Mouse (Mus musculus) lung, postnatal 14 days (tissue): ENCODE results near the gene Dnah1.

Experiments
- DNase-seq: peaks from one replicate; pipeline ENCODE4 v3.0.0; 2021

Gene Dnah1

DNA sequence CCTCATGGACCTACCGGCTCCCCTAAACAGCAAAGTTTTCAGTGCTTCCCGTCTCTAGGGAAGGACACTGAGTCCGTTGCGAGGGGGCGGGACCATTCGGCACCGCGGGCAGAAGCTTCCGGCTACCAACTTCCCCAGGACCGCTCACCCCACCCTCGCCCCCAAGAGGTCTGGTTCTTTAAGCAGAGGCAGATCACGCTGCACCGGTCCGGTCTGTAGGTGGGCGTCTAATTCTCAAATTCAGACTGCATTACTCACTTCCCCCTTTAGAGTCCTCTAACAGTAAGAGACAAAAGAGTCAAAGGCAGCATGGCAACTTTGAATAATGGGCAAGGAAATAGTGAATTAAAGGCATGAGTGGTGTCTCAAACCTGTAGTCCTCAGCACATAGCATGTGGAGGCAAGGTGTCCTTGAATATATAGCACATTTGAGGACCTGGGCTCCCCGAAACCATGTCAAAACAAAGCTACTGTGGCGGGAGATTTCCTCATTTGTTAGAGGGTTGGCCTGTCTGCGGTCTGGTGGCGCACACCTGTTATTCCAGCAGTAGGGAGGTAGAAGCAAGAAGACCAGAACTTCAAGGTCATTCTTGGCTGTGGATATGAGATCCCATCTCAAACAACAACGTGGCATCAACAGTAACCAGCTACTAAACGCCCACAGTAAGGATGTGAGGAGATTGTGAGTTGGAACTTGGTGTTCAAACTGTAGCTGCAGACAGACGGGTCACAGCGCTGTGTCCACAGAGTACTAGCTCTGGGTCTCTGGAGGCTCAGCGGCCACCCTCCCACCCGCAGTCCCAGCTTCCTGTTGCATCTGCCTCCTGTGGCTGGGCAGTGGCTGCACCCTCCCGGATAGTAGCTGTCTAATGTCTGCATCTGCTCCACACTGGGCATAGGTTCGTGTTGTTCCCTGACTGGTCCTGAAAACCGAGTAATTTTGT lies at the start of gene Dnah1:
Dnah1 (minus strand) TSS at position 48 of the 944 bp plus-strand sequence.
- peak; percentile 61 for DNase-seq

DNA sequence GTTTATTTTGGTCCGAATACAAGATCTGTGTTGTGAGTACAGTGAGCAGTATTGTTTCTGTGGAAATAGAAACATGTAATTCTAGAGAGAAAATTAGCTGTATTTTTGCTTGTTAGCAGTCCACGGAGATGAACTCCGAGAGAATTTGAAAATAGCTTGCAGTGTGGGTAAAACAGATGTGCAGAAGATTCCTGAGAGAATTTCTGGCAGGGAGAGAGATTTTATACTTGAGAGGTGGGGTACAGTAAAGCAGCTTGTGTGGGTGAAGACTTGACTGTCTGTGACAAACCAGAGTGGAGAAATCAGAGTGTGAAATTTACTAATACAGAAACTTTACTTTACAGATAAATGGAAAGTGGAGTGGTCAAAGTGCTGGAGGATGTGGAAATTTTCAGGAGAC lies 45.7 kb upstream of the Dnah1 start:
- DNase-seq = no peak

DNA sequence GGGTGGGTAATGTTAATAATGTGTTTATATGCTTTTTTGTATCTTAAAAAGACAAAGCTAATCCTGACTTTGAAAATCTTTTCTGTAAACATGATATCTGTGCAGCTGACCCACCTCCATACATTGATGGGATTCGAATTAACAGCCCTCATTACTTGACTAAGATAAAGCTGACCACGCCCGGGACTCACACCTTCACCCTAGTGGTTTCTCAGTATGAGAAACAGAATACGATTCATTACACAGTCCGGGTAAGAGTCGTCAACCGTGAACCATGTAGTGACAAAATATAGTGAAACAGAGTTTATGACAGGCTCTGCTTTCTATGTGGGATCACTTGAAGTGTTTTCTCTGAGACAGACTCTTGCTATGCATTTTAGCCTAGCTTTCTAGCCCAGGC lies 44.3 kb upstream of the Dnah1 start:
- DNase-seq = no peak

DNA sequence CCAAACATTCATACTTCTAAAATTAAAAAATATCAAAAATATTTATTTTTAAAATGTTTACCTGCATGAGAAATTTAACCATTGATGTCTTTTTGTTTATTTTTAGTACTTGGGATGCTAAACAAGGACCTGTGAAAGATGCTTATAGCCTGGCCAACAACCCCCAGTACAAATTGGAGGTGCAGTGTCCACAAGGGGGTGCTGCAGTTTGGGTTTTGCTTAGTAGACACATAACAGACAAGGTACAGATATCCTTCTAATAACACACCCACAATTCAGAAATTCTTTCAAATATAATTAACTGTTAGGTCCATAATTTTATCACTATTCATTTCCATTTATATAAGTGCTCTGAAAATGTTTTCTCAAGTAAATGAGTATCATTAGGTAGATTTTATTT lies 41.7 kb upstream of the Dnah1 start:
- peak; percentile 82 for DNase-seq

DNA sequence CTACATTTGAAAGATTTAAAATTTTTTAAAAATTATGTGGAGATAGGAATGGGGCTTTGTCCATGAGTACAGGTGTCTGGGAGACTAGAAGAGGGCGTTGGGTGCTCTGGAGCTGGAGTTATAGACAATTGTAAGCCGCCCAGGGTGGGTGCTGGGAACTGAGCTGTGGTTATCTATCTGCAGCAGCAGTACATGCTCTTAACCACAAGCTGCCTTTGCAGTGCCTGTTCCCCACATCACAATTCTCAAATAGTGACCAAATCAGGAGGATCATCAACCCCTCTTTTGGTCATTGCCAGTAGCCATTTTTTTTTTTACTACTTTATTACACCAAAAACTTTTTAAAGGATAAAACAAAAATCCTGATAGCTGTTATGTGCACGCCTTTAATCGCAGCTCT lies 40.9 kb upstream of the Dnah1 start:
- no peak for DNase-seq

DNA sequence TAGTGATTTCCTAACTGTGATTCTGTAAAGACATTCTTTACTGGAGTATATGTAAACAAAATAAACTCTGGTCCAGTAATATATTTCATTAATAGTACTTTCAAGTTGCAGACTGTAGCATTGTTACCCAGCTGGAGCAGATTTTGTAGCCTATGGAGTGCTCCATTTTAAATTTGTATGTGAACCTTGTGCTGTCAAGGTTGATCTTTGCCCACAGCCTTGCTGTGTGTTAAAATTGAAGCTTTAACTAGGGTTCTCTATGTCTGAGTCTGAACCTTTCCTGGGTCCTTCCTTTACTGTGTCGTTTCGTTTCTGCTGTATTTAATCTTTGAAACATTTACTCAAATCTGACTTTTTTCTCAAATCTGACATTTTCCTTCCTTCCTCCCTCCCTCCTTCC lies 38.5 kb upstream of the Dnah1 start:
- no peak for DNase-seq

DNA sequence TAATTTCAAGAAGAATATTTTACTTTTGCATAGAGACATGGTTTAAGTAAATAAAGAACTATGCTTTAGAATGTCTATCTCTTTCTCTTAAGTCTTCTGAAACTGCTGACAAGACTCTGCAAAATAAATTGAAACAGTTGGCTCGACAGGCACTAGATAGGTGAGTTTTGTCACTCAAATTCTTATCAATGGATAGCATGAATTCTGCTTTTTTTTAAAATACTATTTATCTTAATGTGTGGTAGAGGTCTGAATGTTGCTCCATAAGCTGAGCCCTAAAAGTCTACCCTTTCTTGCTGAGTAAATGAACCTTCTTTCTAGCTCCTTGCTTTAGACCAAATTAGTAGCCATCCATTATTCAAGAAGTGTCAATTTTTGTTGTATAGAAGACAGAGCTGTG lies 21.7 kb upstream of the Dnah1 start:
- no peak for DNase-seq

DNA sequence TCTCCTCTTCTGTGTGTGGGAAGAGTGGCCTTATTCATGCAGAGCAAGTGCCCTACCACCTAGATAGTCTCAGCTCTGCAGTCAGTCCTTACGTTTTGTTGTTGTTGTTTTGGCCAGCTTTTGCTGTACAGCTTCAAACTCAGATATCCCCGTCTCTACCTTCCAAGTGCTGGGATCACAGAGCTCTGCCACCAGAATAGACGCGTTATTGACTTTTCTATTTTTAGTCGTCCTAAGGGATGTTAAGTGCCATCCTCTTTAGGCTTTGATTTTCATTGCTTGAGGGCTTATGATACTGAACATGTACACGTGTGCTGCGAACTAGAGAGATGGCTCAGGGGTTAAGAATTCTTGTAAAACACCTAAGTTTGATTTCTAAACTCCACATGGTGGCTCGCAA lies 19.5 kb upstream of the Dnah1 start:
- DNase-seq = no peak

DNA sequence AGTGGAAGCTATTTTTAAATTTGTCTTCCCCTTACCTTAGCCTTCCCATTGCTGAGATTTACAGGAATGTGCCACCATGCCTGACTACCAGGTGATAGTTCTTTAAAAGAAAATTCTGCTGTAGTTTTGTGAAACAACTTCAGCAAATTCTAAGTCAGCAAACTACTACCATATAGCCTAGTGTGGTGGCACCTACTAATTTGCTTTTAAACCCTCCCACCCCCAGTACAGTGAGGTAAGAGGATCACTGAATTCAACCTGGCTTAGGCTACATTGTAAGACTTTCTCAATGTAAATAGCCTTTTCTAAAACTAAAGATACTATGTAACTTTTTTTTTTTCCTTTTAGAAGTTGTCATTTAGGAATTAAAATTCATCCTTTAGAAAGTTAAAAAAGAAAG lies 14.3 kb upstream of the Dnah1 start:
- DNase-seq = no peak

DNA sequence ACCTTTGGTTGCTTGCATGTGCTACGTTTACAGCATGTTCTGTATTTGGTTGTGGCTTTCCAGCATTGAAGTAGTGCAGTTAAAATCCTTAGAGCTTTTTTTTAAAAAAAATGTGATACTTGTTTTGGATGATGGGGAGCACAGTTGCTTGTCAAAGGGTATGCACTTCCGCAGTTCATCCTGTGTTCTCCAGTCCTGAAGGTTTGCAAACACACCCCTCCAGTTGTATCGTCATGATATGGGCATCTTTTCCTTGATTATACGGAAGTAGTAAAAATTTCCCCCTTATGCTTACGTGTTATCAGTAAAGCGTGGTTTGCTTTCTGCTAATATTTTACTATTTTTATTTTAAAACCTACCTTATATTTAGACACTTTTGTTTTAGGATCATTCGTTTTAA lies 13.7 kb upstream of the Dnah1 start:
- no peak for DNase-seq

DNA sequence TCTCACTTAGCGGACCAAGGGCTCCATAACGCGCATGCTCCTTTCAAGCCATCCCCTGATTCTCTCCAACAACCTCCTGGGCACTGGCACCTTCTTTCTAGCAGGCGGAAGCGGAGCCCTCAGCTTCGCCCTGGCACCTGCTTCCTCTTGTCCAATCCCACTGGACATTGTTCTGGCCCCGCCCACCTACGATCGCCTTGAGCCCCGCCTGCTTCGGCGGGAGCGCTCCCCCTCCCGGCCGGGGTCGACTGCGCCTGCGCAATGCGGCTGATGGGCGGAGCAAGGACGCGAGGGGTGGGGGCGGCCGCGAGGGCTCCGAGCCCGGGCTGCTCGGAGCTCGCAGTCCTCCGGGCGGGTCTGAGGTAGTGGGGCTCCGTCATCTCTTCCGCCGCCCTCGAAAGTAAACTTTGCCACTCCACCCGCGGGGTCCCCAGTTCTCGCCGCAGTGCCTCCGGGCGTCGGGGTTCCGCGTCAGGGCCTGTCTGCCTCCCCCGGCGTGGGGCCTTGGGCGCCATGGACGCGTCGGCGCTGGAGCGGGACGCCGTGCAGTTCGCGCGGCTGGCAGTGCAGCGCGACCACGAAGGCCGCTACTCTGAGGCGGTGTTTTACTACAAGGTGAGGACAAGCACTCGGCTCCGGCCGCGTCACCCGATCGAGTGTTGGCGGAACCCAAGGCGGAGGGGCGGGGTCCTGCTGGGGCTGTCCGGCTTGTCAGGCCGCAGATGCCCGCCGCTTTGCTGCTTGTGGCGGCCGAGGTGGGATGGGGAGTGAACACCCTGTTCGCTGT lies 12.9 kb upstream of the Dnah1 start, which contains the start of gene Capn7:
Capn7 (plus strand) TSS at position 270 of the 787 bp plus-strand sequence.
- peak; percentile 100 for DNase-seq

DNA sequence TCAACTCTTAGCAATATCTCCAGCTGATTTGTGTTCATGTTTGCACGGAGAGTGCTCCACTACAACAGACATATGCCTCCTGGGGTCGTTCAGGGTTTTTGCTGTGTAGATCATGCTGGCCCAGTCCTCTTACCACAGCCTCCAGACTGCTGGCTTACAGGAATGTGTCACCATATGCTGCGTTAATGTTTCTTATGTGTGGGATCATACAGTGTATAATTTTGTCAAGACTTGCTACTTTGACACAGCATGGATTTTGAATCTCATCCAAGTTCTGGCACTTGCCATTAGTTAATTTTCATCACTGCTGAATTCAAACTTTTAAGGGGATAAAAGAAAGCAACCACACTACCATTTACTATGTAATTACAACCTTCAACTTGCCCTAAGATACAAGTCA lies 12.1 kb upstream of the Dnah1 start:
- DNase-seq = no peak

DNA sequence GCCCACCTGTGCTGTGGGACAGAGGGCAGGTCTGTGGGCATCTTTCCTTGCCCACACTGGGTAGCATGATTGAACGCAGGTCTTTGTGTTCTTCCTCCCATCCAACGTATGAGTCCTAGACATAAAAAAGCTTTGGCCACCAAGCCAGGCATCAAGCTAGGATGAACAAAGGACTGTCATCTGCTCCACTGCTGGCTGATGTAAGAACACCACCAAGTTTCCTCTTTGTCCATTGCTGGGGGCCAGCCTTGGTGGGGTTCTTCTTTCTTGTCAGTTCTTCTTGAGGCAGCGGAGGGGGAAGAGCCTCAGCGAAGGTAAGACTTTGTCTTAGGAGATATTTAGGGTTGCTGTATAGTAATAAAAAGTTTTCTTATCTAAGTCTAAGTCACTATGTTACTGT lies 7.3 kb upstream of the Dnah1 start:
- DNase-seq = no peak

DNA sequence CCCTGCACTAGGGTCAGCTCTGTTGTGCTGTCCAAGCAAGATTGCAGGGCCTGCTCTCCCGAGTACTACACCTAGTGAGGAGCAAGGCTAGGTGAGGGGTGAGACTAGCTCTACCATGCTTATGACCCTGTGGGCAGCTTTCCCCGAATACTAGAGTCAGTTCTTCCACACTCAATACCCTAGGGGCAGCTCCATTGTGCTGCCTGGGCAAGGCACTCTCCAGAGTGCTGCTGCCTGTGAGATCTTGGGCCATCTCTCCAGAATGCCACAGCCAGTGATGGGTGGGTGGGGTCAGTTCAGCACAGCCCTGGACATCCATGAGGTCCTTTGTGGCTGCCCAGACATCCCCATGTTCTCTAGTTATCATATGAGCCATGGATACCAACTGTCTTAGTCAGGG lies 6.0 kb upstream of the Dnah1 start:
- no peak for DNase-seq

DNA sequence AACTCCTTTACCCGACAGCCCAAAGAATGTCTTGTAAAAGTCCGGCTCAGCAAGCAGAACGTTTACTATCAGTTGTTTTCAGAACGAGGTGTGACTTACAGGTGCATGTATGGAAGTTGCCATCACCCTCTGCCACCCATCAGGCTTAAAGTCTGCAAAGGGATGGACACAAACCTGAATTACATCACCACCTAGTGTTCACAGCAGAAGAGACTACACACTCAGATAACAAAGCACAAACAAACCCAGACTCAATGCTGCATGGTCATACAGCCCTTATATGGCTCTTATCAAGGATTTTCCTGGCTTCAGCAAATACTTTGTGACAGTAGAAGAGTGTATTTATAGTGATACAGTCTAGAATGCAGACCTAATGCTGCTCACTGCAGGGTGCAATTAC lies 4.0 kb upstream of the Dnah1 start:
- no peak for DNase-seq

DNA sequence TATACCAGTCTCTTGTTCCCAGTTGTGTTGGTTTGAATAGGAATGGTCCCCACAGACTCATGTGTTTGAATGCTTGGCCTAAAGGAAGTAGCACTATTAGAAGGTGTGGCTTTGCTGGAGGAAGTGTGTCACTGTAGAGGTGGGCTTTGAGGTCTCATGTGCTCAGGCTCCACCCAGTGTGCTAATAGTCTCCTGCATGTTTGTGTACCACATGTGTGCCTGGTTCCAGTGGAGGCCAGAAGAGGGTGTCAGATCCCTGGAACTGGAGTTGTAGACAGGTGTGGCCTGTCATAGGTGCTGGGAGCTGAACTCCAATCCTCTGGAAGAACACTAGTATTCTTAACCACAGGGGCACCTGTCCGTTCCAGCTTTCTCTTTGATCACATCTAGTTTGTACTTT lies 3.5 kb upstream of the Dnah1 start:
- no peak for DNase-seq

DNA sequence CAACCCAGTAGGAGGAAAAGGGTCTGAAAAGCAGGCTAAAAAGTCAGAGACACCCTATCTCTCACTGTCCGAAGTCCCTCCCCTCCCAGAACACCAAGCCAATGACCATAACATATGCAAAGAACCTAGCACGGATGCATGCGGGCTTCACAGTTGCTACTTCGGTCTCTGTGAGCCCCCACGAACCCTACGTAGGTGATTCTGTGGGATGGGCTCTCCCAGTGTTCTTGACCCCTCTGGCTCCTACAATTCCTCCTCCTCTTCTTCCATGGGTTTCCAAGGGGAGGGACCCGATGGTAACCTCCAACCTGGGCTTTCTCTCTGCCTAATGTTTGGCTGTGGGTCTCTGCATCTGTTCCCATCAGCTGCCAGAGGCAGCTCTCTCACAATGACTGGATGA lies 3.1 kb upstream of the Dnah1 start:
- no peak for DNase-seq

DNA sequence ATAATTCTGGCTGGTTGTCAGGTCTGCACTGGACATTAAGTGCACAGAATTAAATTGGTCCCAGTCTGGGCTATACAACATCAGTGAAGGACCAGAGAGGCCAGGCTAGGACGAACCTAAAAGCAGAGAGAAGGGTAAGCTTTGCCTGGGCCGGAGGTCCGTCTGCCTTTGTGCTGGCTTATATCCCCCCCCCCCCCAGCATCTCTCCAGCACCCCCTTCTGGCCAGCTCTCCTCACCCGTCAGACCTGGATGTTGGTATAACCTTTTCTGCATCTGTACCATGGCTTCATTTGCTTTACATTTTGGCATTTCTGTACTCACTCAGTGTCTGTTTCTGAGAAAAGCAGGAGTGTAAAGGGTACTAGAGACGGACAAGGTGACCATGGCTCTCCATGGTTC lies 1.9 kb upstream of the Dnah1 start:
- DNase-seq = no peak

DNA sequence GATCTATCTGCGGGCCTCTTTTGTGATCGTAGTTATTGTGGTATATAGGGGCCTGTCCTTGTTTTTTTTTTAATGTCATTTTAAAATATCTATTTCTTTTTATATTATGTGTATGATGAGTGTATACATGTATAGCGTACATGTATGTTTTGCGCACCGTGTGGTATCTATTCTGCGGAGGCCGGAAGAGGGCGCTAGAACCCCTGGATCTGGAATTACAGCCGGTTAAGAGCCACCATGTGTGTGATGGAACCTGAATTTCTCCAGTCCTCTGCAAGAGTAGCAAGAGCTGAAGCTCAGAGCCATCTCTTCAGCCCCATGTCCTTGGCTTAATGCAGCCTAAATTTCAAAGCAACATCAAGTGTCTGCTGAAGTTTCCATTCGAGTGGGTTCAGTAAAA lies 1.2 kb upstream of the Dnah1 start:
- DNase-seq = no peak

DNA sequence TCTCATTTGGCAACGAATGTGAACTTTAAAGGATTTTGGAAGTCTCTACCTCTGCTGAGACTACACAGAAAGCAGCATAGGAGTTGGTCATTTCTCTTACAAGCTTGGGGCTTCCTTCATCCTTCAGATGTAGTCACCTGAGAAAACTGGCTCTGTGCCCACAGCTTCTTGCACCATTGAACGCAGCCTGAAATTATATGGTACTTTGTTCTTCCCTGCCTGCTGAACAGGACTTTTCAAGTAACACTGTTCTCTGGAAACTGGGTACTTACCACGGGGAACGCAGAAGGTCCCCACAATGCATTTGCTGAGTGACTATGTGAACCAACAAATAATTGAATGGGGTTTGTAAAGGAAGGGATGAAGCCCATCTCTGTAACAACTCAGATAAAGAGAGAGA lies 507 bp downstream of the Dnah1 start:
- no peak for DNase-seq

DNA sequence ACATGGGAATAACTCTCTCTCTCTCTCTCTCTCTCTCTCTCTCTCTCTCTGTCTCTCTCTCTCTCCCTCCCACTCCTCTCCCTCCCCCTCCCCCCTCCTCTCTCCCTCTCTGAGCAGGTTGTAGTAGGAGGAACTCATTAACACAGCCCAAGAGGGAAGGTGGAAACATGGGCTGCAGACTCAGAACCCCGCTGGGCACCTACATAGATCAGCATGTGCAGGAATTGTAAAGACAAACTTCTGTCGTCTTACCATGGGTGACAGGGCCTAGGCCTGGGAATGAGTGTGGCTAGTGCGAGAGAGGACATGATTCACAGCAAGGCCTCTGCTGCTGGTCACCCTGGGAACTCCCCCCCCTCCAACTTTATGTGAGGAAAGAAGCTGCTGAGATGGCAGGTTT lies 1.5 kb downstream of the Dnah1 start:
- DNase-seq = no peak

DNA sequence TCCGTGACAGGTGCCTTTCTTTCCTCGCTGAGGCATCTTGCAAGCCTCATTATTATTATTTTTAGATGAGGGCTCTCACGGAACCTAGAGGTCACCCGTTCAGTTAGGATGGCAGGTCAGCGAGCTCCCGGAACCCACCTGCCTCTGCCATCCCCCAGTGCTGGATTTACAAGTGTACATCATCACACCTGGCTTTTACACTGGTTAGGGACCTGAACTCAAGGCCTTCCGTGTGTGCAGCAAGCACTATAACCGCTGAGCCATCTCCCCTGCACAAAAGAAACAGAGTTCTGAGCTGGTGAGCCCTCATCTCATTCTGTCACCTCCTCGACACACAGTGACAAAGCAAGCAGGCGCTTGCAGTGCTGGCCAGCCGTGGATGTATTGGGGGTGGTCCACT lies 2.5 kb downstream of the Dnah1 start:
- no peak for DNase-seq

DNA sequence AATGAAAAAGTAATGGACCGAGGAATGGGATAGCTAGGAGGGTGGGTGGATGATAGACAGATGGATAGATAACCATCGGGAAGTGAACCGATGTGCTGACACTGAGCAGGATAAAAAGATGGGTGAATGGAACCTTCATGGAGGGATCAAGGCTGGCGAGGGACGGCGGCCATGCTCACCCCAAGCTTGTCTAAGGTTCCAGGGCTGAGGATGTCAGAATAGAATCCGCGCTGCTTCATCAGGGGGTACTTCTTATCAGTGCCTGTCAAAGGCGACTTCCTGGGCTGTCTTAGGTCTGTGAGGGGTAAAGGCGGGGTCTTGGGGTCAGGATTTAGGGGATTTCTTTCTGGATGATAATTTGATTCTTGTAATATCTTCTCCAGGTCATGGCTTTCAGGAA lies 4.2 kb downstream of the Dnah1 start:
- DNase-seq = no peak

DNA sequence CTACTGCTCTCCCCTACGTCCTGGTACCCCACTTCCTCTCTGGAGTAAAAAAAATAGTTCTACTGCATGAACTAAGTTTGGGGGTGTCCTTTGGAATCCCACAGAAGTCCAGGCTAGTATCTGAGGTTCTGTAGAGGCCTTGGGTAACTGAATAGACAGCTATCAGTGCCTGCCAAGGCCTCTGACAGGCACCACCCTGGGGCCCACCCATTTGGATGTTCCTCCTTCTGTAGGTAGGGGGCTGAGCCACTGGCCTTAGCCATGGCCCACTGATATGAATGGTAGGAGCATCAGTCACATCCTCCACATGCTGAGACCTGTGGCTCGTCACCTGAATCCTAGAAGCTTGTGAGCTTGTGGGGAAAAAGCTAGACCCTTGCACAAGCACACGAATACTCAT lies 5.9 kb downstream of the Dnah1 start:
- no peak for DNase-seq
